Mouse (Mus musculus) small intestine, adult 2 months (tissue): ENCODE data around the gene Gm20736. TPM values are rescaled to one million over a fixed set of nuclear protein-coding genes. Genes with fewer than 3 reads are reported as not detected.
"Not testable (repeated sequence)": the region's sequence is repeated elsewhere in the genome, so short reads cannot be mapped to it uniquely, and the experiment has no call there.

Experiments used
- H3K27ac ChIP-seq: fragments of 200-500 bp; 2 replicates; pipeline ENCODE4 v1.5.1; 2012; ENCODE audit warnings: low read depth, low read length, control low read depth, inconsistent platforms; ENCODE audit not compliant: insufficient read depth
- H3K27me3 ChIP-seq: fragments of 200-500 bp; 2 replicates; pipeline ENCODE4 v1.6.1; 2012; ENCODE audit warnings: mild to moderate bottlenecking, moderate library complexity, low read length, inconsistent platforms; ENCODE audit not compliant: control insufficient read depth, insufficient read depth
- H3K36me3 ChIP-seq: fragments of 200-500 bp; 2 replicates; pipeline ENCODE4 v1.6.1; 2012; ENCODE audit warnings: mild to moderate bottlenecking, low read length, control low read depth, inconsistent platforms; ENCODE audit not compliant: control insufficient read depth, insufficient read depth
- H3K4me1 ChIP-seq: fragments of 200-500 bp; 2 replicates; pipeline ENCODE4 v1.6.1; 2012; ENCODE audit warnings: low read length, inconsistent platforms, mixed read lengths; ENCODE audit not compliant: control insufficient read depth, insufficient read depth, insufficient read length
- H3K4me3 ChIP-seq: fragments of 200-500 bp; 2 replicates; pipeline ENCODE4 v1.5.1; 2012; ENCODE audit warnings: low read depth, mild to moderate bottlenecking, control low read depth, inconsistent platforms, low read length, moderate library complexity
- WGBS: fragments of 180-500 bp; shearing (Covaris S2); methylation state at CpG from one replicate; pipeline ENCODE4 v1.1.7; 2018; 5-methylcytosine and 5-hydroxymethylcytosine counted together
- polyA plus RNA-seq: library from polyadenylated mRNA; depleted of rRNA; stranded (reverse); fragments of >200 nt; gene quantifications from 2 replicates; pipeline ENCODE4 v1.2.3, GENCODE M21; 2012; rRNA removed

Gene Gm20736
- not detected in 2 replicates for polyA plus RNA-seq

DNA sequence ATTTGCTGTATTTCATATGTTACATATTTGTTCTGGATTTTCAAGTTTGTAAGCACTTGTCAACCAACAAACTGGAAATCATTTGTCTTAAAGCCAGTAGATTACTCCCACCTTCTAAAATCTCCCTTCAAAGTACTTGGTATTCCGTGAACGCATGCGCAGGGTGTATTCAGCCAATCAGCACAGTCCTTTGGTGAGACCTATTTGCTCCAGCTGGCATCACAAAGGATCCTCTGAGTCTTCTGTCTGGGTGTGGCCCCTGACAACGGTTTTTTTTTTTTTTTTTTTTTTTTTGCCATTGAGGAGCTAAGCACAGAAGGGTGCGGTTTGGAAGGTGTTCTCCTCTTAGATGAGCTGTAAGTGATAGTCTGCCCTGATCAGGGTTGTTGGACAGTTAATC, at the start of gene Gm20736:
Gene Gm20736 (plus strand): TSS at position 301 of the 400 bp plus-strand sequence.
- H3K27ac ChIP-seq, H3K36me3 ChIP-seq, H3K4me1 ChIP-seq, H3K27me3 ChIP-seq, H3K4me3 ChIP-seq: not testable (repeated sequence)
- WGBS: no CpG with 5 or more reads among the region's 5 CpGs

Other genes starting within 250 kb of the Gm20736 start
- gene Gm20924, start 170.2 kb upstream of the Gm20736 start, polyA plus RNA-seq: not detected in 2 replicates